Mouse (Mus musculus): ENCODE data around the gene Ltbp3. TPM values are rescaled to one million over a fixed set of nuclear protein-coding genes. Genes with fewer than 3 reads are reported as not detected.

The Ltbp3 gene
- polyA plus RNA-seq, 1 experiment from 2014 or later, result 51.9 TPM

DNA sequence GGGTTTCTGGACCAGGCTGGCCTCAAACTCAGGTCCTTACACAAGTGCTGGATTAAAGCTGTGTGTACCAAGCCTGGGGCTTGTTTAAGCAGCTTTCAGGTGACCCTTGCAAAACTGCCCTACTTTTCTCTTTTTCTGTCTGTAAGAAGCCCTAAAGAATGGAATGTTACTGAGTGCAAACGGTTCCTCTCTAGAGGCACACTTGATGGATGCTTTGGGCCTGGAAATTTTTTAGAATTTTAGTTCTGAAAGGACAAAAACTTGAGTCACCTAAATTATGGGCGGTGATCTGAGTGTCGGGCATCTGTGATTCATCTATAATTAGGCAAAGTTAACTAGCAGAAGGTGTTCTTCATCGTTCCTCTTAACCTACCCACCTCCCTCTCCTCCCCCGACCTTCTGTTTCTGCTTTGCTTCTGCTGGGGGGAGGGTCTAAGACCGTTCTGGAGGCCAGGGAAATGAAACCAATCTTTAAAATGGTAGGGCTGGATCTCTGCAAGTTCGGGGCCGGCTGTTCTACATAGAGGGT lies 63.7 kb downstream of the Ltbp3 start:
- Histone ChIP-seq H3K4me2 (replicated peaks; ENCODE audit: low read depth, low read length) (peak overlapping the region; percentile 85), H3K36me3 (ENCODE audit: insufficient read depth, low read length) (no peaks in the 10 kb centered on the region), H3K27ac (ENCODE audit: low read length) (peak overlapping the region; percentile 99), H3K4me1 (ENCODE audit: insufficient read depth, low read depth, low read length) (peaks cover 43% of the 10 kb centered on the region), H3K9ac (replicated peaks; ENCODE audit: low read depth) (no peak overlapping the region), H3K9me3 (ENCODE audit: low read length) (no peaks in the 10 kb centered on the region), H3K27me3 (replicated peaks; ENCODE audit: insufficient read depth, low read length) (no peaks in the 10 kb centered on the region), H3K4me3 (ENCODE audit: low read depth, low read length) (no peak overlapping the region)
- TF ChIP-seq EP300 (IDR thresholded peaks at IDR 0.05) (peak; percentile 61; the same call in 1 of the 2 replicates), CTCF (IDR thresholded peaks at IDR 0.05) (no peak)
- WGBS, result 35% methylated on average over 8 of the region's 8 CpGs
- ATAC-seq, result no peak
- DNase-seq (ENCODE audit: low spot score), result peak; percentile 57

- TF ChIP-seq CTCF (IDR thresholded peaks at IDR 0.05) (no peak), EP300 (IDR thresholded peaks at IDR 0.05) (peak; percentile 95)
- DNase-seq (ENCODE audit: low spot score) (peak; percentile 98), ATAC-seq (peak; percentile 2; the same call in 1 of the 2 replicates)
- no peak overlapping the region for H3K9ac ChIP-seq (replicated peaks; ENCODE audit: low read depth)
- no peak overlapping the region; the same call in 1 of the 2 replicates for H3K4me3 ChIP-seq (ENCODE audit: low read depth, low read length)
- H3K4me1 ChIP-seq (ENCODE audit: insufficient read depth, low read depth, low read length), result peaks cover 60% of the 10 kb centered on the region
- WGBS, result 2% methylated on average over 8 of the region's 8 CpGs
- H3K36me3 ChIP-seq (ENCODE audit: insufficient read depth, low read length), result no peaks in the 10 kb centered on the region
- H3K27me3 ChIP-seq (replicated peaks; ENCODE audit: insufficient read depth, low read length), result no peaks in the 10 kb centered on the region
- peak overlapping the region; percentile 99 for H3K27ac ChIP-seq (ENCODE audit: low read length)
- peak overlapping the region; percentile 23; the same call in 1 of the 2 replicates for H3K4me2 ChIP-seq (replicated peaks; ENCODE audit: low read depth, low read length)
- H3K9me3 ChIP-seq (ENCODE audit: low read length), result no peaks in the 10 kb centered on the region
These were observed 65.5 kb downstream of the Ltbp3 start for GRCm38 (mm10) chr19:5806051-5806808.

GRCm38 (mm10) chr19:5806809-5807205 lies 66.1 kb downstream of the Ltbp3 start:
- peaks cover 66% of the 10 kb centered on the region for H3K4me1 ChIP-seq (ENCODE audit: insufficient read depth, low read depth, low read length)
- TF ChIP-seq EP300 (IDR thresholded peaks at IDR 0.05) (peak; percentile 5; the same call in 1 of the 2 replicates), CTCF (IDR thresholded peaks at IDR 0.05) (no peak)
- no peak overlapping the region for H3K9ac ChIP-seq (replicated peaks; ENCODE audit: low read depth)
- no peak overlapping the region for H3K4me2 ChIP-seq (replicated peaks; ENCODE audit: low read depth, low read length)
- 22% methylated on average over 6 of the region's 6 CpGs for WGBS
- ATAC-seq (no peak), DNase-seq (ENCODE audit: low spot score) (no peak)
- H3K27ac ChIP-seq (ENCODE audit: low read length), result peak overlapping the region; percentile 99
- H3K4me3 ChIP-seq (ENCODE audit: low read depth, low read length), result no peak overlapping the region
- H3K36me3 ChIP-seq (ENCODE audit: insufficient read depth, low read length), result no peaks in the 10 kb centered on the region
- no peaks in the 10 kb centered on the region for H3K27me3 ChIP-seq (replicated peaks; ENCODE audit: insufficient read depth, low read length)
- H3K9me3 ChIP-seq (ENCODE audit: low read length), result no peaks in the 10 kb centered on the region

DNA sequence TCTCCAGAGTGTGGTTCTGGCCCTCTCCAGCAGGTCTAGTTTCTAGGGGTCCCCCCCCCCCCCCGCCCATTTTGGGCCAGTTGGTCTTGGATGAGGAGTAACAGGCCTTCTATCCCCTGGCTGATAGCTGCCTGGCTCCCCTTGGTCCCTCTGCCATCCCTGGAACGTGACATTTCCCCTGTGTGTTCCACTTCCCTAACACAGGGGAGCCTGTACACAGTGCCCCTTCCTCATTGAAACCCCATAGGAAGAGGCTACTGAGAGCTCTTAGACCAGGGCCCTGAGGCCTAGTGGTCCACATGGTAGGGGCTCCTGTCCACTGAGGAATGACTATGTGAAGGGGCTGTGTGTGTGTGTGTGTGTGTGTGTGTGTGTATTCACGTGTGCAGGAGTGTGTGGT lies 67.0 kb downstream of the Ltbp3 start:
- no peak overlapping the region for H3K9ac ChIP-seq (replicated peaks; ENCODE audit: low read depth)
- H3K9me3 ChIP-seq (ENCODE audit: low read length), result no peaks in the 10 kb centered on the region
- H3K36me3 ChIP-seq (ENCODE audit: insufficient read depth, low read length), result no peaks in the 10 kb centered on the region
- peak overlapping the region; percentile 99 for H3K27ac ChIP-seq (ENCODE audit: low read length)
- TF ChIP-seq CTCF (IDR thresholded peaks at IDR 0.05) (no peak), EP300 (IDR thresholded peaks at IDR 0.05) (no peak)
- H3K27me3 ChIP-seq (replicated peaks; ENCODE audit: insufficient read depth, low read length), result no peaks in the 10 kb centered on the region
- WGBS, result 58% methylated on average over 3 of the region's 3 CpGs
- no peak for ATAC-seq
- no peak for DNase-seq (ENCODE audit: low spot score)
- no peak overlapping the region for H3K4me3 ChIP-seq (ENCODE audit: low read depth, low read length)
- peaks cover 68% of the 10 kb centered on the region for H3K4me1 ChIP-seq (ENCODE audit: insufficient read depth, low read depth, low read length)
- H3K4me2 ChIP-seq (replicated peaks; ENCODE audit: low read depth, low read length), result no peak overlapping the region

Other genes starting within 250 kb of the Ltbp3 start
- not detected in 2 replicates for gene 1700020D05Rik, start 237.1 kb upstream of the Ltbp3 start, polyA plus RNA-seq (2015; fragmentation: Nextera tagmentation; extraction: Ambion mirVana)
- 3.6 and 3.7 TPM in 2 replicates for gene Snx32, start 230.4 kb upstream of the Ltbp3 start, polyA plus RNA-seq (2015; fragmentation: Nextera tagmentation; extraction: Ambion mirVana)
- gene Ovol1, start 180.3 kb upstream of the Ltbp3 start, polyA plus RNA-seq (2015; fragmentation: Nextera tagmentation; extraction: Ambion mirVana), result 2.1 and 2.2 TPM in 2 replicates
- 3.9 and 4.3 TPM in 2 replicates for gene Ap5b1, start 172.9 kb upstream of the Ltbp3 start, polyA plus RNA-seq (2015; fragmentation: Nextera tagmentation; extraction: Ambion mirVana)
- gene Rnaseh2c, start 139.0 kb upstream of the Ltbp3 start, polyA plus RNA-seq (2015; fragmentation: Nextera tagmentation; extraction: Ambion mirVana), result 59.6 and 68.5 TPM in 2 replicates
- gene Kat5, start 130.7 kb upstream of the Ltbp3 start, polyA plus RNA-seq (2015; fragmentation: Nextera tagmentation; extraction: Ambion mirVana), result 51.1 and 51.9 TPM in 2 replicates
- 50.1 and 51.5 TPM in 2 replicates for gene Rela, start 103.4 kb upstream of the Ltbp3 start, polyA plus RNA-seq (2015; fragmentation: Nextera tagmentation; extraction: Ambion mirVana)
- gene Sipa1, start 77.2 kb upstream of the Ltbp3 start, polyA plus RNA-seq (2015; fragmentation: Nextera tagmentation; extraction: Ambion mirVana), result 32.6 and 38.2 TPM in 2 replicates
- 36.8 and 36.9 TPM in 2 replicates for gene Map3k11, start 52.2 kb upstream of the Ltbp3 start, polyA plus RNA-seq (2015; fragmentation: Nextera tagmentation; extraction: Ambion mirVana)
- gene Pcnx3, start 52.0 kb upstream of the Ltbp3 start, polyA plus RNA-seq (2015; fragmentation: Nextera tagmentation; extraction: Ambion mirVana), result 11.3 and 12.9 TPM in 2 replicates
- gene Kcnk7, start 36.5 kb upstream of the Ltbp3 start, polyA plus RNA-seq (2015; fragmentation: Nextera tagmentation; extraction: Ambion mirVana), result 0.87 and 1.3 TPM in 2 replicates
- 19.3 and 21.6 TPM in 2 replicates for gene Ehbp1l1, start 14.6 kb upstream of the Ltbp3 start, polyA plus RNA-seq (2015; fragmentation: Nextera tagmentation; extraction: Ambion mirVana)
- 120 and 126 TPM in 2 replicates for gene Fam89b, start 11.3 kb upstream of the Ltbp3 start, polyA plus RNA-seq (2015; fragmentation: Nextera tagmentation; extraction: Ambion mirVana)
- gene Scyl1, start 30.5 kb downstream of the Ltbp3 start, polyA plus RNA-seq (2015; fragmentation: Nextera tagmentation; extraction: Ambion mirVana), result 64.6 TPM in 2 replicates
- gene Frmd8, start 134.4 kb downstream of the Ltbp3 start, polyA plus RNA-seq (2015; fragmentation: Nextera tagmentation; extraction: Ambion mirVana), result 33.9 and 35.1 TPM in 2 replicates
- gene Slc25a45, start 136.9 kb downstream of the Ltbp3 start, polyA plus RNA-seq (2015; fragmentation: Nextera tagmentation; extraction: Ambion mirVana), result 8.4 and 10.2 TPM in 2 replicates
- 1.3 and 1.5 TPM in 2 replicates for gene Tigd3, start 153.2 kb downstream of the Ltbp3 start, polyA plus RNA-seq (2015; fragmentation: Nextera tagmentation; extraction: Ambion mirVana)
- 77.7 and 78.0 TPM in 2 replicates for gene Dpf2, start 172.1 kb downstream of the Ltbp3 start, polyA plus RNA-seq (2015; fragmentation: Nextera tagmentation; extraction: Ambion mirVana)
- 21.3 and 23.2 TPM in 2 replicates for gene Cdc42ep2, start 183.9 kb downstream of the Ltbp3 start, polyA plus RNA-seq (2015; fragmentation: Nextera tagmentation; extraction: Ambion mirVana)
- 16.6 and 20.7 TPM in 2 replicates for gene Pola2, start 223.3 kb downstream of the Ltbp3 start, polyA plus RNA-seq (2015; fragmentation: Nextera tagmentation; extraction: Ambion mirVana)
- gene Slc22a20, start 245.2 kb downstream of the Ltbp3 start, polyA plus RNA-seq (2015; fragmentation: Nextera tagmentation; extraction: Ambion mirVana), result not detected in 2 replicates

Data from lung, postnatal 0 days (tissue).